Mouse (Mus musculus) embryonic fibroblast, embryonic 13.5 days (primary cell): ENCODE measurements around the gene Igfbp2.

ENCODE experiments used
- CTCF ChIP-seq: IDR thresholded peaks from 2 replicates; pipeline ENCODE4 v1.5.1; 2011; ENCODE audit warnings: mild to moderate bottlenecking, control low read depth, low read length, moderate library complexity, borderline replicate concordance; ENCODE audit not compliant: insufficient read depth
- POLR2A ChIP-seq: IDR thresholded peaks from 2 replicates; pipeline ENCODE4 v1.6.1; 2011; ENCODE audit warnings: low read depth, mild to moderate bottlenecking, control low read depth, low read length, moderate library complexity

DNA sequence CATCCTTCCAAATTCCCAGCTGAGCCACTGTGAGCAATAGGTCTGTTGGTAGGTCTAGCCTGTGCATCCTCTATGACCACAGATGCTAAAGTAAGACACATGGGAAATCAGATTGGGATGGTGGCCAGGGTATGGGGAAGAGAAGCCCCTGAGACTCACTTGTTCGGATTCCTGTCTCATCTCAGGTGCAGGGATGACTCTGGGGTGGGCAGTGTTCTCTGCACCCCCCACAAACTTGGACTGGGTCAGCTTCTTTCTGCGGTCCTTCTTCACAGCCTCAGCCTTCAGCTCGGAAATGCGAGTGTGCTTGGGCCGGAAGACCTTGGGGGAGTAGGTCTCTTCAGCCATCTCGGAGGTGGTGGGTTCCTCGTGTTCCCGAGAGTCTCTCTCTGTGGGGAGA is 39.4 kb downstream of the Igfbp2 start:
- no peak for TF ChIP-seq CTCF
- TF ChIP-seq POLR2A = no peak
